Mouse (Mus musculus): ENCODE measurements around the gene Fam184a. TPM values are rescaled to one million over a fixed set of nuclear protein-coding genes. Genes with fewer than 3 reads are reported as not detected.

The Fam184a gene
- polyA plus RNA-seq, 1 experiment, result 4.1 TPM

GRCm38 (mm10) chr10:53750275-53750954 lies 508 bp downstream of the Fam184a start:
- 8% methylated on average over 39 of the region's 39 CpGs for WGBS
- Histone ChIP-seq H3K4me1 (ENCODE audit: control insufficient read depth, insufficient read depth, low read length) (peaks cover 3% of the 10 kb centered on the region; the same call in 1 of the 2 replicates), H3K4me3 (replicated peaks; ENCODE audit: extremely low read depth, low read depth, low read length) (peak overlapping the region; percentile 78)
- no peak for TF ChIP-seq POLR2A (IDR thresholded peaks at IDR 0.05; ENCODE audit: borderline replicate concordance, extremely low read depth, low read depth, low read length)
- no peak for TF ChIP-seq CTCF (IDR thresholded peaks at IDR 0.05; ENCODE audit: insufficient read depth, low read length)
- peak; percentile 18 for DNase-seq

- DNase-seq, result no peak
- peaks cover 3% of the 10 kb centered on the region; the same call in 1 of the 2 replicates for H3K4me1 ChIP-seq (ENCODE audit: control insufficient read depth, insufficient read depth, low read length)
- H3K4me3 ChIP-seq (replicated peaks; ENCODE audit: extremely low read depth, low read depth, low read length), result no peak overlapping the region
- WGBS, result 62% methylated on average over 6 of the region's 6 CpGs
- TF ChIP-seq CTCF (IDR thresholded peaks at IDR 0.05; ENCODE audit: insufficient read depth, low read length), result no peak
- no peak for TF ChIP-seq POLR2A (IDR thresholded peaks at IDR 0.05; ENCODE audit: borderline replicate concordance, extremely low read depth, low read depth, low read length)
Measured at GRCm38 (mm10) chr10:53746039-53746438, 4.9 kb downstream of the Fam184a start.

DNA sequence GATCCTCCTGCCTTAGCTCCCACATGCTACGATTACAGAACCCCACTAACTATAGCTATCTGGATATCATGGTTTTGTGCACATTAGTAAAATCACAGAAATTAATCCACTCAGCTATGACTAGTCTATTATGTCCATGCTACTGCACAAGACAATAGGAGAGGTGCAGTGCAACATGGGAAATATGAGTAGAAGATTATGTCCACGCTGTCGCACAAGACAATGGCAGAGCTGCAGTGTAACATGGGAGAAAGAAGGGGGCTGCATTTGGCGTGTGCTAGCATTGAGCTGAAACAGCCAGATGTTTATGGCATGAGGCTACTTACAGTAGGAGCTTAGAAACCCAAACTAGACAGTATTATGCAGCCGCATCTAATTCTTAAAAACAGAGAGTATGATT lies 8.0 kb downstream of the Fam184a start:
- no peak overlapping the region for H3K4me3 ChIP-seq (replicated peaks; ENCODE audit: extremely low read depth, low read depth, low read length)
- WGBS, result 71% methylated on average over 5 of the region's 5 CpGs
- H3K4me1 ChIP-seq (ENCODE audit: control insufficient read depth, insufficient read depth, low read length), result peaks cover 6% of the 10 kb centered on the region; the same call in 1 of the 2 replicates
- no peak for DNase-seq
- no peak for TF ChIP-seq CTCF (IDR thresholded peaks at IDR 0.05; ENCODE audit: insufficient read depth, low read length)
- no peak for TF ChIP-seq POLR2A (IDR thresholded peaks at IDR 0.05; ENCODE audit: borderline replicate concordance, extremely low read depth, low read depth, low read length)

- Histone ChIP-seq H3K4me3 (replicated peaks; ENCODE audit: extremely low read depth, low read depth, low read length) (no peak overlapping the region), H3K4me1 (ENCODE audit: control insufficient read depth, insufficient read depth, low read length) (peaks cover 3% of the 10 kb centered on the region; the same call in 1 of the 2 replicates)
- TF ChIP-seq CTCF (IDR thresholded peaks at IDR 0.05; ENCODE audit: insufficient read depth, low read length) (no peak), POLR2A (IDR thresholded peaks at IDR 0.05; ENCODE audit: borderline replicate concordance, extremely low read depth, low read depth, low read length) (no peak)
- DNase-seq, result no peak
Measured at GRCm38 (mm10) chr10:53740014-53740413, 10.9 kb downstream of the Fam184a start.

DNA sequence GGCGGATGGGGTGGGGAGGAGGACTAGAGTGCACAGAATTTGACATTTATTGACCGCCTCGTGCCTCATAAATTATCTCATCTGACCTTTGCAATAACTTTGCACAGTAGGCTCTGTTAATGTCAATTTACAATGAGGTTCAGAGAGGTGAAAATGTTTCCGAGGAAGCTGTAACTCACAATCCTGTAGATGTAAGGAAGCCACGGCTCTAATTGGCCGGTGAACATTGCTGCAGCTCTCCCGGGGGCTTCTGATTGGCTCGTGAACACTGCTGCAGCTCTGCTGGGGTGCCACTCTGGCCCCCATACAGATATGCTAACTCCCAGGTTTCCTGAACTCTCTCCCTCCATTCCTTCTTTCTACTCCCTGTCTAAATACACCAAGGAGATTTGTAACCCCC lies 12.1 kb downstream of the Fam184a start:
- 84% methylated on average over 8 of the region's 8 CpGs for WGBS
- H3K4me3 ChIP-seq (replicated peaks; ENCODE audit: extremely low read depth, low read depth, low read length), result no peak overlapping the region
- TF ChIP-seq CTCF (IDR thresholded peaks at IDR 0.05; ENCODE audit: insufficient read depth, low read length), result no peak
- TF ChIP-seq POLR2A (IDR thresholded peaks at IDR 0.05; ENCODE audit: borderline replicate concordance, extremely low read depth, low read depth, low read length), result no peak
- peaks cover 3% of the 10 kb centered on the region; the same call in 1 of the 2 replicates for H3K4me1 ChIP-seq (ENCODE audit: control insufficient read depth, insufficient read depth, low read length)
- no peak for DNase-seq

DNA sequence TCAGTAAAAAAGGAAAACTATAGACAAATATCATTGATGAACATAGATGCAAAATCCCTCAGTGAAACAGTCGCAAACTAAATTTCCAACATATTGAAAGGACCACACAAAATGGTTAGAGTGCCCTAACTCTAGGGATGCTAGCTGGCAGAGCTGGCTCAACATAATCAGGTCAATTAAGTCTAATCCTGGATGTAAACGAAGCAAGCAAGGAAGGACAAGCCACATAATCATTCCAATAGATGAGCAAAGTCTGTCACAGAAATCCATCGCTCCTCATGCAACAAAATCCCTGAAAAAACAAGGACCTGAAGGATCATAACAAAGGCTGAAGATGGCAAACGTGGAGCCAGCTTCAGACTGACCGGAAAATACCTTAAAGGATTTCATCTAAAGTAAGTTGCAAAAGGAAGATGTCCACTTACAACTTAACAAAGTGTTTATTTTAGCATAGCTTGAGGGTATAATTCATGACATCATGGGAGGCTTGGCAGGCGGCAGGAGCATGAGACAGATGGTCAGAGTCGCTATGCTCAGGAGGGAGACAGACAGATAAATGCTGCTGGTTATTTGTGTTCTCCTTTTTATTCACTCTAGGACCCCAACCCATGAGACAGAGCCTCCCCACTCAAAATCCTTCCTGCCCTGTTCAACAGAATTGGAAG lies 15.6 kb downstream of the Fam184a start:
- no peak overlapping the region for H3K4me3 ChIP-seq (replicated peaks; ENCODE audit: extremely low read depth, low read depth, low read length)
- peaks cover 3% of the 10 kb centered on the region; the same call in 1 of the 2 replicates for H3K4me1 ChIP-seq (ENCODE audit: control insufficient read depth, insufficient read depth, low read length)
- WGBS, result 54% methylated on average over 7 of the region's 7 CpGs
- DNase-seq, result no peak
- TF ChIP-seq CTCF (IDR thresholded peaks at IDR 0.05; ENCODE audit: insufficient read depth, low read length) (no peak), POLR2A (IDR thresholded peaks at IDR 0.05; ENCODE audit: borderline replicate concordance, extremely low read depth, low read depth, low read length) (no peak)

DNA sequence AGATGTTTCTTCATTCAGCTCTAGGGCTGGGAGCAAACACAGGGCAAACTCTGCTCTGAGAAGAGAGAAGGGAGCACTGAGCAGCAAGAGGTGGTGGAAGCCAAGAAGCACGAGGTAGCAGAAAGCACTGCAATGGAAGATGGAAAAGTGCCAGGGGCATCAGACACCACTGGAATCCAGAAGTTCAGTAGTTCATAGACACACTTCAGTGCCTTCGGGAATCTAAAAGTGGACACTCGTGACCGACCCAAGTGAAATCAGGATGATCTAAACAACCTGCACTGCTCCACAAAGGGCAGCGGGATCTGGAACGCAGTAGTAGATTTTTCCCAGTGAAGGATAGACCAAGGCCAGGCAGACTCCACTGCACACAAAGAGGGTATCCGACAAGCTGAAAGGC lies 18.6 kb downstream of the Fam184a start:
- WGBS, result 59% methylated on average over 7 of the region's 7 CpGs
- Histone ChIP-seq H3K4me3 (replicated peaks; ENCODE audit: extremely low read depth, low read depth, low read length) (no peak overlapping the region), H3K4me1 (ENCODE audit: control insufficient read depth, insufficient read depth, low read length) (no peaks in the 10 kb centered on the region; the same call in 1 of the 2 replicates)
- TF ChIP-seq POLR2A (IDR thresholded peaks at IDR 0.05; ENCODE audit: borderline replicate concordance, extremely low read depth, low read depth, low read length), result no peak
- no peak for TF ChIP-seq CTCF (IDR thresholded peaks at IDR 0.05; ENCODE audit: insufficient read depth, low read length)
- DNase-seq, result no peak

- no peak for TF ChIP-seq CTCF (IDR thresholded peaks at IDR 0.05; ENCODE audit: insufficient read depth, low read length)
- TF ChIP-seq POLR2A (IDR thresholded peaks at IDR 0.05; ENCODE audit: borderline replicate concordance, extremely low read depth, low read depth, low read length), result no peak
- DNase-seq, result no peak
- H3K4me3 ChIP-seq (replicated peaks; ENCODE audit: extremely low read depth, low read depth, low read length), result no peak overlapping the region
- H3K4me1 ChIP-seq (ENCODE audit: control insufficient read depth, insufficient read depth, low read length), result no peaks in the 10 kb centered on the region
- WGBS, result 40% methylated on average over 1 of the region's 1 CpGs
Measured at GRCm38 (mm10) chr10:53728883-53729282, 22.0 kb downstream of the Fam184a start.

DNA sequence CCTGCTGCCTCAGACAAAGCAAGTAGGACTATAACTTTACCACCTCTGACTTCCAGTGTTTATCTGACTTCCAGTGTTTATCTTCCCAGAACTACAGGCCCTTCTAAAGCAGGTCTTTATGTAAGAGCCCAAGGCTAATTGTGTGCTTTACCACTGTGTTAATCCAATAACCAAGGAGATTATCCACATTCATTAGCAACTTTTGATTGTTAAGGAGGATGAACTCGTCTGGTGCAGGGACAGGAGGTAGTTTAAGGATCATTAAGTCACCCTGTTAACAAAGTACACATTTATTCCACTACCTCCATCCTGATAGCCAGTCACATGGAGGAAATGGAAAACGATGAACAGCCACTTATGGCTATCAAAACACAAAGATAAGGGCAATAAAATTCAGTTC lies 25.6 kb downstream of the Fam184a start:
- no peak overlapping the region for H3K4me3 ChIP-seq (replicated peaks; ENCODE audit: extremely low read depth, low read depth, low read length)
- H3K4me1 ChIP-seq (ENCODE audit: control insufficient read depth, insufficient read depth, low read length), result no peaks in the 10 kb centered on the region
- WGBS, result 24% methylated on average over 2 of the region's 2 CpGs
- no peak for TF ChIP-seq POLR2A (IDR thresholded peaks at IDR 0.05; ENCODE audit: borderline replicate concordance, extremely low read depth, low read depth, low read length)
- TF ChIP-seq CTCF (IDR thresholded peaks at IDR 0.05; ENCODE audit: insufficient read depth, low read length), result no peak
- DNase-seq, result no peak

GRCm38 (mm10) chr10:53704516-53704915 lies 46.4 kb downstream of the Fam184a start:
- WGBS, result 92% methylated on average over 9 of the region's 9 CpGs

More at GRCm38 (mm10) chr10:53704516-53704915, 46.4 kb downstream of the Fam184a start:
- TF ChIP-seq CTCF (IDR thresholded peaks at IDR 0.05; ENCODE audit: insufficient read depth, low read length), result no peak
- TF ChIP-seq POLR2A (IDR thresholded peaks at IDR 0.05; ENCODE audit: borderline replicate concordance, extremely low read depth, low read depth, low read length), result no peak
- no peak overlapping the region for H3K4me3 ChIP-seq (replicated peaks; ENCODE audit: extremely low read depth, low read depth, low read length)
- no peak for DNase-seq
- H3K4me1 ChIP-seq (ENCODE audit: control insufficient read depth, insufficient read depth, low read length), result no peaks in the 10 kb centered on the region
